In genomic region chr11:22848649-22849195, GRCm38 (mm10) we compare ENCODE assay signal across 9 mouse cellular contexts. TPM values are rescaled to one million over a fixed set of nuclear protein-coding genes. Genes with fewer than 3 reads are reported as not detected.
A peak's percentile ranks its signal among the peaks of the same experiment; 100 is the strongest.
DNase-seq lines count a peak whose midpoint lies in the region; ATAC-seq and TF ChIP-seq lines count a peak whose summit lies in the region.
"Had no signal": no experiment of that assay in that cellular context is flagged by ENCODE, and none has a peak within 500 bp of the region (broad histone marks: within the 10 kb centered on the region; RNA-seq: fewer than 3 reads in every experiment).

No protein-coding gene starts in this region.

- H3K27me3 ChIP-seq in kidney, embryonic 15.5 days, result no peaks in the 10 kb centered on the region
- H3K27me3 ChIP-seq in G1E (ENCODE audit: insufficient read depth, low read length), result no peaks in the 10 kb centered on the region
- no peaks in the 10 kb centered on the region for H3K27me3 ChIP-seq in intestine, embryonic 16.5 days (replicated peaks; ENCODE audit: control insufficient read depth, insufficient read depth, low read length)
- no peaks in the 10 kb centered on the region for H3K27me3 ChIP-seq in embryonic facial prominence, embryonic 10.5 days (replicated peaks; ENCODE audit: low read depth, poor library complexity, severe bottlenecking)
- H3K27me3 ChIP-seq: hindbrain, embryonic 15.5 days had no signal

- no peak overlapping the region for H3K4me3 ChIP-seq in kidney, embryonic 15.5 days (replicated peaks)
- peak overlapping the region; percentile 42; the same call in 1 of the 2 replicates for H3K4me3 ChIP-seq in G1E (ENCODE audit: low read depth, low read length)
- no peak overlapping the region for H3K4me3 ChIP-seq in intestine, embryonic 16.5 days (ENCODE audit: low read length)
- no peak overlapping the region for H3K4me3 ChIP-seq in embryonic facial prominence, embryonic 10.5 days
- H3K4me3 ChIP-seq: hindbrain, embryonic 15.5 days had no signal

- peaks cover 69% of the 10 kb centered on the region for H3K4me1 ChIP-seq in kidney, embryonic 15.5 days
- H3K4me1 ChIP-seq in G1E (ENCODE audit: insufficient read depth, low read depth, low read length), result peaks cover 96% of the 10 kb centered on the region
- H3K4me1 ChIP-seq in intestine, embryonic 16.5 days (ENCODE audit: control insufficient read depth, insufficient read depth, low read length), result peaks cover 54% of the 10 kb centered on the region
- H3K4me1 ChIP-seq in embryonic facial prominence, embryonic 10.5 days, result peaks cover 29% of the 10 kb centered on the region

- peak overlapping the region; percentile 83 for H3K27ac ChIP-seq in kidney, embryonic 15.5 days
- peak overlapping the region; percentile 68 for H3K27ac ChIP-seq in intestine, embryonic 16.5 days (ENCODE audit: low read length)
- H3K27ac ChIP-seq in embryonic facial prominence, embryonic 10.5 days (replicated peaks), result no peak overlapping the region
- H3K27ac ChIP-seq: hindbrain, embryonic 15.5 days had no signal

- no peaks in the 10 kb centered on the region for H3K9me3 ChIP-seq in kidney, embryonic 15.5 days (replicated peaks)
- no peaks in the 10 kb centered on the region for H3K9me3 ChIP-seq in G1E (replicated peaks)
- no peaks in the 10 kb centered on the region for H3K9me3 ChIP-seq in intestine, embryonic 16.5 days (ENCODE audit: control insufficient read depth, low read length)
- no peaks in the 10 kb centered on the region for H3K9me3 ChIP-seq in embryonic facial prominence, embryonic 10.5 days
- H3K9me3 ChIP-seq: hindbrain, embryonic 15.5 days had no signal

- no peak overlapping the region for H3K9ac ChIP-seq in kidney, embryonic 15.5 days
- no peak overlapping the region for H3K9ac ChIP-seq in intestine, embryonic 16.5 days (ENCODE audit: low read depth, low read length)
- H3K9ac ChIP-seq: hindbrain, embryonic 15.5 days had no signal

- TF ChIP-seq CTCF in G1E (IDR thresholded peaks at IDR 0.05; ENCODE audit: low read depth, low read length), result no peak

- 54% methylated on average over 5 of the region's 5 CpGs for WGBS in kidney, embryonic 15.5 days
- 73% methylated on average over 5 of the region's 5 CpGs for WGBS in intestine, embryonic 16.5 days
- 88% methylated on average over 5 of the region's 5 CpGs for WGBS in embryonic facial prominence, embryonic 10.5 days

- DNase-seq in kidney, postnatal 4 days, result no peak
- DNase-seq in G1E (ENCODE audit: low spot score), result no peak
- no peak for DNase-seq in embryonic facial prominence, embryonic 10.5 days (ENCODE audit: low spot score)
- DNase-seq in left cerebral cortex, adult 18-20 months (ENCODE audit: low spot score in 2 of 2), result no peak
- DNase-seq: lung, postnatal 36 days had no signal

- H3K4me2 ChIP-seq in kidney, embryonic 15.5 days, result no peak overlapping the region
- peak overlapping the region; percentile 10; the same call in 1 of the 2 replicates for H3K4me2 ChIP-seq in intestine, embryonic 16.5 days (ENCODE audit: low read depth, low read length)
- H3K4me2 ChIP-seq: hindbrain, embryonic 15.5 days had no signal

- no peak for ATAC-seq in kidney, embryonic 15.5 days (replicated peaks; ENCODE audit: low FRiP score)
- no peak for ATAC-seq in G1E (ENCODE audit: extremely low read depth, insufficient number of reproducible peaks, low FRiP score, poor library complexity, severe bottlenecking)
- ATAC-seq in intestine, embryonic 16.5 days, result no peak
- ATAC-seq in neutrophil, adult 5-6 weeks (ENCODE audit: extremely low read depth, insufficient number of reproducible peaks, low FRiP score, poor library complexity, severe bottlenecking), result peak; percentile 57; the same call in 1 of the 2 replicates

- H3K36me3 ChIP-seq in kidney, embryonic 15.5 days, result no peaks in the 10 kb centered on the region
- H3K36me3 ChIP-seq in G1E (replicated peaks), result peaks cover 33% of the 10 kb centered on the region
- no peaks in the 10 kb centered on the region for H3K36me3 ChIP-seq in intestine, embryonic 16.5 days (ENCODE audit: control insufficient read depth, insufficient read depth, low read length)
- H3K36me3 ChIP-seq in embryonic facial prominence, embryonic 10.5 days (replicated peaks), result no peaks in the 10 kb centered on the region
- H3K36me3 ChIP-seq: hindbrain, embryonic 15.5 days had no signal

RNA-seq across cellular contexts. Expression of gene B3gnt2, which starts 12.0 kb away (rescaled TPM):
- 9.3 and 10.6 TPM in 2 replicates for polyA plus RNA-seq in kidney, embryonic 15.5 days (2015; fragmentation: Nextera tagmentation; extraction: Ambion mirVana)
- total RNA-seq in G1E (2014; fragmentation: Nextera tagmentation), result 57.9 and 65.7 TPM in 2 replicates
- total RNA-seq in G1E (2017), result 26.3 and 43.4 TPM in 2 replicates
- polyA plus RNA-seq in G1E (2012), result 8.8 and 11.5 TPM in 2 replicates
- polyA plus RNA-seq in intestine, embryonic 16.5 days (2015; fragmentation: Nextera tagmentation; extraction: Ambion mirVana), result 11.8 and 11.9 TPM in 2 replicates
- 38.9 and 46.2 TPM in 2 replicates for total RNA-seq in neutrophil, adult 5-6 weeks (2017)
- 2.4 and 3.4 TPM in 2 replicates for polyA plus RNA-seq in embryonic facial prominence, embryonic 10.5 days (2016; fragmentation: Nextera tagmentation; extraction: Ambion mirVana)
- total RNA-seq in left cerebral cortex, adult 18-20 months (2021), result 10 to 100 TPM; 13.5 to 19.3 TPM
